Mouse (Mus musculus) embryo, embryonic 11.5 days (tissue): ENCODE data around the gene a.

Experiments used
- DNase-seq: peaks from one replicate; pipeline ENCODE4 v3.0.0-alpha.2; 2012; ENCODE audit warnings: low read depth, low spot score

Gene a

DNA sequence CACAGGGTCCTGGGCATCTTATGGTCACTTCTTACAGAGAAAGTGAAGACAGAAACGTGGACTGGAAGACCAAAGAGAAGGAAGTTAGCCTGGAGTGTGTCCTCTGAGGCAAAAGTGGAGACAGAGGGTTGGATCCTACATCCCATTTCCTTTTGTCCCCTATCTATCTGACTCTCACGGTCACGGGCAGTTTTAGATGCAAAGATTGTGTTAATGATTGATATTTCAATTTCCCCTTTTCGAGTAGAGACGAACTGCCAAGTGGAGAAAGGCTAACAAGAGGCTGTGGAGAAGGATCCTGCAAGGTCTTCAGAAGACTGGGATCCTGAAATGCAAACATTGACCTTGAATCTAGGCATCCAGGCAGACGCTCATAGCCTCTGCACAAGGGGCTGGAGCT, 297.1 kb downstream of the a start:
- no peak for DNase-seq

DNA sequence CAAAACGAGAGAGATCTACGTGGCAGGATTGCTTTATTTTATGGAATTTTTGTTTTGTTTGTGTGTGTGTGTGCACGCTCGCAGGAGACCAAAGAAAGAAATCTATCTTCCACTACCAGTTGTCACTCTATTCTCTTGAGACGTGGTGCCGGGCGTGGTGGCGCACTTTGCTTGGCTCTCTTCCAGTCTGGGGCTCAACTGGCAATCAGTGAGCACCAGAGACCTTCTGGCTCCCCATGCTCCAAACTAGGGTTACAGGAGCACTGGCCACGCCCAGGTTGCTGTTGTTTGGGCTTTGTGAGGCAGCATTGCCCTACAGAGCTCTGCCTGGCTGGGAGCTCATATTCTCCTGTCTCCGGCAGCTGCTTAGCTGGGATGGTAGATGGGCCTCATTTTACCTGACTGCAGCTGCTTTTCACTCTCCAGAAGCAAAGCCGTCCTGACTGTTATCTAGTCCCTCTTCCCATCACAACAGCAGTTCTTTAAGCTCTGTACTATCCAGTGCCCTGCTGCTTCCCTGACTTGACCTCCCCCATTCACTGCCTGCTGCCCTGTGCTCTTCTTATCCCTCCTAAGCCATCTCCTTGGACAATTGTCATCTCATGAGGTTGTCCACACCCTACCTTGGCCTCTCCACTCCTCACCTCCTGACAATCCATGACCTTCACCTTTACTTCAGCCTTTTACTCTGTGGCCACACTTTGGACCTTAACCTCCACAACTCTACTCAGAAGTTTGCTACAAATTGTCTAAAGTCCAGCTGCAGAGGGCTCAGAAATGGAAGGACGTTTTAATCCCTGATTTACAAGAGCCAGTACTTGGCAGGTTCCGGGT, 299.9 kb downstream of the a start:
- no peak for DNase-seq

DNA sequence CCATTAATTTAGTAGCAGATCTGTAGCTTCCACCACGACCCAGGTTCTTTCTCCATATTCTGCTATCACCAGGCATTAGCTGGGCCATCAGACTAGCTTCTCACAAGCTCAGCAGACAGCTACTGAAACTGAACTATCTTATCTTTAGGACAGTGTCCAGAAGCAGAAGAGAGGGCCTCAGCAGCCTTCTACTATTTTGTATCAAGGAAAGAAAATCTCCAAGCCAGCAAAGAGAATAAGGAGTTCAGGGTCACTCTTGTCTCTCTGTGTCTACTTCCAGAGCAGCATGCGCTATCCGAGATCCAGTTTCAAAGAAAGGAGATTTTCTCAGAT, 300.5 kb downstream of the a start:
- DNase-seq = no peak

- DNase-seq = no peak
These were observed 302.2 kb downstream of the a start for GRCm38 (mm10) chr2:155093418-155093817.

DNA sequence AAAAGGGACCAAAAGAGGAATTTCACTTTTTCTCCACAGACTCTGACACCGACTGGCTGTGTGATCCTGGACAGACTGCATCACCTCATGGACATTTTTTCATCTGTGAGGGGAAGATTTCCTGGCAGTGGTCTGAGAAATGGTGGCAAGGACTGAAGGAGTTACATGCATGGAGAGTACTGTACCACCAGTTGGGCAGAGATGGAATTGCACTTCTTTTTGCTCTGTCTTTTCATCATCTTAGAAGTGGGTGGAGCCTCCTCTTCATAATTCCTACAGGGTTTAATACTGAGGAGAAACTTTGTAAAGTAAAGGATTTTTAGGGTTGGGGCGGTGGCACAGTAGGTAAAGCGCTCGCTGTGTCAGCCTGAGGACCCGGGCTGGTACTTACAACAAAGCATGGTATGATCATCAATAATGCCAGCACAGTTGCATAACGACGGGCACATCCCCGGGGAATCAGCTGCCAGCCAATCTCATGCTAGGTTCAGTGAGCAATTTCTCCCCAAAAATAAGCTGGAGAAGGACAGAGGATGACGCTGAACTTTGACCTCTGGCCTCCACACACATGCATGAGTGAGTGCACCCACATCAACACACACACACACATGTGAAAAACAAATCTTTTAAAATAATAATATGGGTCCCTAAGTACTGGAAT, 307.6 kb downstream of the a start:
- no peak for DNase-seq

DNA sequence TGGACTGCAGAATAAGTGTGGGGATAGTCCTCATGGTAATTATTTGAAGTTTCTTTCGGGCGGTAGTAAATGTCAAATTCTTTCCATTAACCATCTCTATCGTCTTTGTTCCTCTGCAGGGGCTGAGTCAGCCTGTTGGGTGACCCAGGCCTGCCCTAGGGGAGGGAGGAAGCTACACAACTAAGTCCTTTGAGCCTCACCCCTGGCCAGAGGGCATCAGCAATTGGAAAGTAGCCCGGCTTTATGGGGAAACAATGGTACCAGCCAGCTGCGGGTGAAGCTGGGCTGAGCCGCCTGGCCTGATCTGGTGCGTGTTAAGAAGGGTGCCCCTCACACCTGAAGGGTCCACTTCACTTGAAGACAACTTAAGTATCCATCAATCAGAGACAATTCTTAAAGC, 308.2 kb downstream of the a start:
- no peak for DNase-seq

- no peak for DNase-seq
These were observed 309.0 kb downstream of the a start for GRCm38 (mm10) chr2:155099994-155100795.
